Mouse (Mus musculus) lung, postnatal 25 days (tissue): ENCODE measurements around the gene Cobll1.
"Not testable (repeated sequence)": the region's sequence is repeated elsewhere in the genome, so short reads cannot be mapped to it uniquely, and the experiment has no call there.

Experiments
- DNase-seq: peaks from one replicate; pipeline ENCODE4 v3.0.0; 2022; ENCODE audit warnings: low spot score

Cobll1 gene

GRCm38 (mm10) chr2:65238964-65239570 lies at the start of gene Cobll1:
Cobll1 (minus strand) TSS chr2:65239403.
- peak; percentile 55 for DNase-seq

- DNase-seq, result no peak
Observed at GRCm38 (mm10) chr2:65288696-65289095, 49.5 kb upstream of the Cobll1 start.

- DNase-seq, result peak; percentile 43
Observed at GRCm38 (mm10) chr2:65285380-65285779, 46.2 kb upstream of the Cobll1 start.

GRCm38 (mm10) chr2:65282979-65283378 lies 43.8 kb upstream of the Cobll1 start:
- no peak for DNase-seq

GRCm38 (mm10) chr2:65279029-65279690 lies 40.0 kb upstream of the Cobll1 start:
- DNase-seq, result no peak

GRCm38 (mm10) chr2:65275443-65276061 lies 36.3 kb upstream of the Cobll1 start:
- no peak for DNase-seq

GRCm38 (mm10) chr2:65273910-65274309 lies 34.7 kb upstream of the Cobll1 start:
- DNase-seq, result no peak

GRCm38 (mm10) chr2:65268731-65269130 lies 29.5 kb upstream of the Cobll1 start:
- no peak for DNase-seq

GRCm38 (mm10) chr2:65267834-65268233 lies 28.6 kb upstream of the Cobll1 start:
- DNase-seq, result no peak

GRCm38 (mm10) chr2:65266576-65267299 lies 27.5 kb upstream of the Cobll1 start:
- DNase-seq, result no peak

GRCm38 (mm10) chr2:65262251-65262650 lies 23.0 kb upstream of the Cobll1 start:
- DNase-seq, result no peak

GRCm38 (mm10) chr2:65260828-65261227 lies 21.6 kb upstream of the Cobll1 start:
- not testable (repeated sequence) for DNase-seq

- DNase-seq, result no peak
Observed at GRCm38 (mm10) chr2:65260400-65260799, 21.2 kb upstream of the Cobll1 start.

GRCm38 (mm10) chr2:65257446-65257845 lies 18.2 kb upstream of the Cobll1 start:
- no peak for DNase-seq

- DNase-seq, result no peak
Observed at GRCm38 (mm10) chr2:65256494-65257254, 17.5 kb upstream of the Cobll1 start.

- DNase-seq, result no peak
Observed at GRCm38 (mm10) chr2:65250589-65251104, 11.4 kb upstream of the Cobll1 start.

GRCm38 (mm10) chr2:65249575-65249974 lies 10.4 kb upstream of the Cobll1 start:
- no peak for DNase-seq

- no peak for DNase-seq
Observed at GRCm38 (mm10) chr2:65240173-65240745, 1.1 kb upstream of the Cobll1 start.

- peak; percentile 91 for DNase-seq
Observed at GRCm38 (mm10) chr2:65238171-65238963, 836 bp downstream of the Cobll1 start.

GRCm38 (mm10) chr2:65237610-65238170 lies 1.5 kb downstream of the Cobll1 start:
- DNase-seq, result peak; percentile 76
